Mouse (Mus musculus): ENCODE results near the gene Slc16a5.

GRCm38 (mm10) chr11:115427482-115428331, 34.6 kb upstream of the Slc16a5 start:
- no peak for TF ChIP-seq MAX (IDR thresholded peaks at IDR 0.05; ENCODE audit: low read depth)
- TF ChIP-seq CEBPB (IDR thresholded peaks at IDR 0.05; ENCODE audit: insufficient read depth, poor library complexity, severe bottlenecking), result no peak
- no peak for TF ChIP-seq SRF (IDR thresholded peaks at IDR 0.05; ENCODE audit: control insufficient read depth, insufficient read length, low read depth)
- TF ChIP-seq POLR2A (IDR thresholded peaks at IDR 0.05; ENCODE audit: insufficient read length, low read depth), result no peak
- TF ChIP-seq USF1 (IDR thresholded peaks at IDR 0.05; ENCODE audit: low read depth), result no peak
- no peak for TF ChIP-seq MYOG (IDR thresholded peaks at IDR 0.05; ENCODE audit: control insufficient read depth in 1 of 3, insufficient read depth in 1 of 3, insufficient read length in 2 of 3, low read depth in 2 of 3)
- TF ChIP-seq TCF12 (IDR thresholded peaks at IDR 0.05; ENCODE audit: insufficient read depth, poor library complexity, severe bottlenecking), result no peak
- no peak for TF ChIP-seq POLR2AphosphoS2 (IDR thresholded peaks at IDR 0.05; ENCODE audit: insufficient read length, low read depth)

All from myocyte (in vitro differentiated cells).